Mouse (Mus musculus) liver, postnatal 0 days (tissue): Measurements from ENCODE around the gene Lrrfip1. TPM values are rescaled to one million over a fixed set of nuclear protein-coding genes. Genes with fewer than 3 reads are reported as not detected.
A peak's percentile ranks its signal among the peaks of the same experiment; 100 is the strongest.

Experiments used
- ATAC-seq: fragments of 200-750 bp; cut with Nextera tagmentation; 2 replicates; pipeline ENCODE4 v1.8.0; 2017; ENCODE audit warnings: mild to moderate bottlenecking, moderate library complexity
- DNase-seq: peaks from one replicate; pipeline ENCODE4 v3.0.0-alpha.2; 2016
- H3K27ac ChIP-seq: fragments of 300-500 bp; sonication (generic); 2 replicates; pipeline ENCODE4 v1.5.1; 2014; ENCODE audit warnings: antibody characterized with exemption, moderate library complexity, mild to moderate bottlenecking, low read depth
- H3K27me3 ChIP-seq: fragments of 300-500 bp; sonication (generic); 2 replicates; pipeline ENCODE4 v1.6.1; 2014; ENCODE audit warnings: low read length, control low read depth, mixed read lengths; ENCODE audit not compliant: insufficient read depth
- H3K36me3 ChIP-seq: fragments of 300-500 bp; sonication (generic); replicated peaks from 2 replicates; pipeline ENCODE4 v1.6.1; 2014; ENCODE audit warnings: mild to moderate bottlenecking, control low read depth, low read length, moderate library complexity, mixed read lengths; ENCODE audit not compliant: insufficient read depth
- H3K4me1 ChIP-seq: fragments of 300-500 bp; sonication (generic); 2 replicates; pipeline ENCODE4 v1.6.1; 2014; ENCODE audit warnings: antibody characterized with exemption, mild to moderate bottlenecking, control low read depth; ENCODE audit not compliant: insufficient read depth
- H3K4me2 ChIP-seq: fragments of 300-500 bp; sonication (generic); 2 replicates; pipeline ENCODE4 v1.6.1; 2014; ENCODE audit warnings: low read depth, mild to moderate bottlenecking, low read length, moderate library complexity, mixed read lengths
- H3K4me3 ChIP-seq: fragments of 300-500 bp; sonication (generic); 2 replicates; pipeline ENCODE4 v1.5.1; 2014; ENCODE audit warnings: low read depth, low read length
- H3K9ac ChIP-seq: fragments of 300-500 bp; sonication (generic); replicated peaks from 2 replicates; pipeline ENCODE4 v1.6.1; 2014; ENCODE audit warnings: mild to moderate bottlenecking, moderate library complexity
- H3K9me3 ChIP-seq: fragments of 300-500 bp; sonication (generic); 2 replicates; pipeline ENCODE4 v1.6.1; 2016; ENCODE audit warnings: mild to moderate bottlenecking, control low read depth, low read length, mixed read lengths
- CTCF ChIP-seq: sonication (generic); IDR thresholded peaks from 2 replicates; pipeline ENCODE4 v1.5.1; 2016; ENCODE audit warnings: antibody characterized with exemption, low read depth
- EP300 ChIP-seq: IDR thresholded peaks from 2 replicates; pipeline ENCODE4 v1.6.1; 2016; ENCODE audit warnings: antibody characterized with exemption, low read depth, mild to moderate bottlenecking
- WGBS: fragments of 180-500 bp; shearing (Covaris S2); extraction: QIAGEN DNeasy Blood & Tissue Kit; methylation state at CpG from one replicate; pipeline ENCODE4 v1.1.7; 2014; ENCODE audit not compliant: insufficient replicate concordance; 5-methylcytosine and 5-hydroxymethylcytosine counted together
- polyA plus RNA-seq: library from polyadenylated mRNA; unstranded; fragments of >200 nt; fragmentation: Nextera tagmentation; extraction: Ambion mirVana; gene quantifications from 2 replicates; pipeline ENCODE4 v1.2.1, GENCODE M21; 2015

The Lrrfip1 gene
- polyA plus RNA-seq, 1 experiment from 2014 or later, result 21.9 TPM

- TF ChIP-seq EP300, result no peak
- no peak for TF ChIP-seq CTCF
- ATAC-seq (no peak), DNase-seq (no peak)
- no peak overlapping the region for H3K9ac ChIP-seq
- H3K9me3 ChIP-seq, result no peaks in the 10 kb centered on the region
- no peak overlapping the region for H3K27ac ChIP-seq
- H3K4me1 ChIP-seq, result peaks cover 75% of the 10 kb centered on the region
- no peaks in the 10 kb centered on the region for H3K27me3 ChIP-seq
- no peaks in the 10 kb centered on the region; the same call in 1 of the 2 replicates for H3K36me3 ChIP-seq
- H3K4me2 ChIP-seq, result no peak overlapping the region
- H3K4me3 ChIP-seq, result no peak overlapping the region
- 50% methylated on average over 9 of the region's 9 CpGs for WGBS
These were observed 61.5 kb downstream of the Lrrfip1 start for GRCm38 (mm10) chr1:91059792-91060604.

GRCm38 (mm10) chr1:91061105-91061504 lies 62.6 kb downstream of the Lrrfip1 start:
- no peak for DNase-seq
- ATAC-seq, result no peak
- no peaks in the 10 kb centered on the region for H3K9me3 ChIP-seq
- H3K4me2 ChIP-seq, result no peak overlapping the region
- H3K36me3 ChIP-seq, result no peaks in the 10 kb centered on the region; the same call in 1 of the 2 replicates
- H3K27ac ChIP-seq, result peak overlapping the region; percentile 29; the same call in 1 of the 2 replicates
- no peak overlapping the region for H3K4me3 ChIP-seq
- H3K4me1 ChIP-seq, result peaks cover 75% of the 10 kb centered on the region
- no peaks in the 10 kb centered on the region for H3K27me3 ChIP-seq
- WGBS, result 56% methylated on average over 4 of the region's 4 CpGs
- TF ChIP-seq CTCF, result no peak
- TF ChIP-seq EP300, result no peak
- H3K9ac ChIP-seq, result no peak overlapping the region

GRCm38 (mm10) chr1:91062363-91062762 lies 63.8 kb downstream of the Lrrfip1 start:
- Histone ChIP-seq H3K36me3 (no peaks in the 10 kb centered on the region; the same call in 1 of the 2 replicates), H3K27me3 (no peaks in the 10 kb centered on the region), H3K4me1 (peaks cover 72% of the 10 kb centered on the region), H3K27ac (peak overlapping the region; percentile 29; the same call in 1 of the 2 replicates), H3K4me3 (no peak overlapping the region), H3K4me2 (peak overlapping the region; percentile 5; the same call in 1 of the 2 replicates), H3K9ac (no peak overlapping the region), H3K9me3 (no peaks in the 10 kb centered on the region)
- 24% methylated on average over 5 of the region's 5 CpGs for WGBS
- TF ChIP-seq EP300 (no peak), CTCF (no peak)
- ATAC-seq, result no peak
- no peak for DNase-seq

- Histone ChIP-seq H3K4me2 (no peak overlapping the region), H3K36me3 (peaks cover 9% of the 10 kb centered on the region; the same call in 1 of the 2 replicates), H3K27me3 (no peaks in the 10 kb centered on the region), H3K27ac (peak overlapping the region; percentile 71), H3K4me1 (peaks cover 67% of the 10 kb centered on the region), H3K9me3 (no peaks in the 10 kb centered on the region), H3K4me3 (no peak overlapping the region), H3K9ac (no peak overlapping the region)
- TF ChIP-seq CTCF (no peak), EP300 (no peak)
- DNase-seq, result no peak
- 79% methylated on average over 2 of the region's 2 CpGs for WGBS
- ATAC-seq, result no peak
These were observed 65.5 kb downstream of the Lrrfip1 start for GRCm38 (mm10) chr1:91064053-91064452.

GRCm38 (mm10) chr1:91064903-91065525 lies 66.5 kb downstream of the Lrrfip1 start:
- Histone ChIP-seq H3K27ac (peak overlapping the region; percentile 71), H3K4me3 (no peak overlapping the region), H3K36me3 (peaks cover 14% of the 10 kb centered on the region; the same call in 1 of the 2 replicates), H3K9ac (0 out of 2 replicates have a peak overlapping the region, but pooled peaks have one; percentile 11), H3K4me2 (no peak overlapping the region; the same call in 1 of the 2 replicates), H3K9me3 (no peaks in the 10 kb centered on the region), H3K27me3 (no peaks in the 10 kb centered on the region), H3K4me1 (peaks cover 59% of the 10 kb centered on the region)
- peak; percentile 87 for ATAC-seq
- TF ChIP-seq CTCF (no peak), EP300 (no peak)
- WGBS, result 47% methylated on average over 11 of the region's 11 CpGs
- peak; percentile 46 for DNase-seq

GRCm38 (mm10) chr1:91066061-91066460 lies 67.5 kb downstream of the Lrrfip1 start:
- no peaks in the 10 kb centered on the region for H3K27me3 ChIP-seq
- no peak overlapping the region for H3K9ac ChIP-seq
- H3K36me3 ChIP-seq, result peaks cover 22% of the 10 kb centered on the region
- no peak overlapping the region for H3K27ac ChIP-seq
- no peaks in the 10 kb centered on the region for H3K9me3 ChIP-seq
- DNase-seq, result no peak
- H3K4me2 ChIP-seq, result no peak overlapping the region
- ATAC-seq, result no peak
- 57% methylated on average over 6 of the region's 6 CpGs for WGBS
- TF ChIP-seq CTCF (no peak), EP300 (no peak)
- H3K4me3 ChIP-seq, result no peak overlapping the region
- peaks cover 56% of the 10 kb centered on the region for H3K4me1 ChIP-seq
